Mouse (Mus musculus): ENCODE data around the gene Gpr61.

The Gpr61 gene

DNA sequence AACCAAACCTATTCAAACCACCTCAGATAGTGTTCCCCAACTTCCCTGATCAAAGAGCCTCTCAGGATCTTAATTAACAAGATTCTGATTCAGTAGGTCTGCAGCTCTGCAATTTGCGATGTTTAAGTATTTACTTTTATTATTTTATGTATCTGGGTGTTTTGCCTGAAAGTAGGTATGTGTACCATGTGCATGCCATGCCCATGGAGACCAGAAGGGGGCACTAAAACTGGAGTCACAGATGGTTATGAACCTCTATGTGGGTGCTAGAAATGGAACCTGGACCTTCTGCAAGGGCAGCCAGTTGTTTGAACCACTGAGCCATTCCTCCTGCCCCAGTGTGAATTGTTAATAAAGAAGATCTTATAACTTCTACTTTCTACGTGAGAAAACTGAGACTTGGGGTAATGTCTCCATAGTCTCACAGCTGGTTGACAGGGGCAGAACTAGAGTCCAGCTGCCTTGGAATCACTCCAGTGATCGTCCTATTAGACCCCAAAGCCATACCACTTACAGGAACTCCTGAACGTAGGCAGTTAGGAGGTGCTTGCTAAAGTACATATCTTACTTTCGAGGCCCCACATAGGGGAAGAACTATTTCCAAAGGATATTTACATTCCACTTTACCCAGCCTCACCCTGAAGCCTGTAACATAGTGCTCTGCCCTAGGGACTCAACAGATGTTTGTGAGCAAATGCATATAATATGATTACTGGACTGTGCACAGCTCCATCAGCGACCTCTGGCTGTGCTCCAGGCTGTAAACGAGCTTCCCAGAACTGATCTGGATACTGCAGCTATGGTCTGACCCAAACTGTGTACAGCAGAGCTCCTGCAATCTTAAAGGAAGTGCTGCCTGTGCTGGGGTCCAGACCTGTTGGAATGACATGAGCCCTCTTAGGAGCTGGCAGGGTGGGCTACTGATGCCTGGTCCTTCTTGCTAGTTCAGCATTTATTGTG is 24.4 kb upstream of the Gpr61 start:
- no peak for DNase-seq

DNA sequence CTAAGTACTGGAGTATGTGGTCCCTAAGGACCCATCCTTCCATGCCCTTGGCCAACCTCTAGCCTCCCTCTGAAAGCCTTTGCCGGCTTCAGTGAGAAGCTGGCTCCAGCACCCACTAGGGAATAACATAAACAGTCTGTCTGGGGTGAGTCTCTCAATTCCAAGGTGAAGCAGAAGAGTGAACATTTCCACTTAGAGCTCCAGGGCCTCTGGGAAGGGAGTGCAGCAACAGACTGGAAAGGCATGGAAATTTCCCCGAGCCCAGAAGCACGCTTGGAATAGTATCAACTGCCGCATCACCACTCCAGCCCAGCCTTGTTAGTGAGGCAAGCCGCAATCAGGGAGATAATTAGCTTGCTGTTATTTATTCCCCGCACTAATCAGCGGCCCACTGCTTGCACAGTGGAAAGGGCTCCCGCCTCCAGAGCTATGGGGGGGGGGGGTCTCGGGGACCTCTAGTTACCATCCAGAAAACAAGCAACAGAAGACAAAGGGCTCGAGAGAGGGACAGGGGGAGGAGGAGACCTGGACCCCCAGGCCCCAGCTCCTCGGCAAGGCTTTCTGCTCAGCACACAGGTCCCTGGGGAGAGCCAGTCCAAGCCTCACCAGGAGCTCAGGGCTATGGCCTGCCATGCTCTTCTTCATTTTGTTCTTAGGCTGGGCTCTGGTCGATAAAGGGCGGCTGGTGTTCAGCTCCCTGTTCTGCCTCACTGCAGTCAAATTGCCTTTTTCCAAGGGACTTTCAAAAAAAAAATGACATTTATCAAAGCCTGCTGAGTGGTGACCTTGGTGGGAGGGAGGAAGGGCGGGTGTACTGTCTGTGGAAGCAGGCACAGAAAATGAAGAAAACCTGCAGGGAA is 20.2 kb upstream of the Gpr61 start:
- peak; percentile 84 for DNase-seq

DNA sequence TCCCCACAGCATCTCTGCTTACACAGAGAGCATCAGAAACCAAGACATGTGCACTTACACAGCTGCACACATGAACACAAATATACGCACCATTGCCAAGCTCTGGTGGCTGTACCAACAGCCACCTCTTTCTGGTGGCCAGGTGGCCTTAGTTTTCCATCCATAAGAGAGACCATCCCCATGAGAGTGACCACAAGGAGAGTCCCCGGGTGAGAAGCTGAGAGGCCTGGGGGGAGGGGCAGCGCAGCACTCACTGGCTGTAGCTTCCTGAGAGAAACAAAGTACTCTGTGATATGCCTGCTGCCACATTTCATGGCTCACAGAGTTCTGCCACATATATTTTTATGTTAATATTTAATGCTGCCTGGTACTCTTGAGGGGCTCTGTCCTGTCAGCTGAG is 14.5 kb upstream of the Gpr61 start:
- peak; percentile 36 for DNase-seq

DNA sequence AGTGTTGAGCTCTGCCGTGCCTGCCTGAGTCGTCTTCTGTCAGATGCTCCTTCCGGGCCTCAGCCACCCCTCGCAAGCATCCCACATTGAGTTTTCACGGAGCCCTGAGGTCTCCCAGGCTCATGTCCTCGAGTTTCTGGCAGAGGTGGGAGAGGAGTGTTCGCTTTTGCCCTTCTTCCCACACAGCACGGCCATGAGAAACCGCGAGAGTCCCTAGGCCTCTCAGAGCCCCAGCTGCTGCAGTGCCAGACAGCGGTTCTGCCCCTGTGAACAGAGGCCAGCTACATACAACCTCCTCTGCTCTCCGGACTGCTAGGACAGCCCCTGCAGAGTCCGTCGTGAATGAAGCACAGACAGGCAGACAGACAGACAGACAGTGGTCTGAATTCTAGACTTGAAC is 12.8 kb upstream of the Gpr61 start:
- peak; percentile 14 for DNase-seq

DNA sequence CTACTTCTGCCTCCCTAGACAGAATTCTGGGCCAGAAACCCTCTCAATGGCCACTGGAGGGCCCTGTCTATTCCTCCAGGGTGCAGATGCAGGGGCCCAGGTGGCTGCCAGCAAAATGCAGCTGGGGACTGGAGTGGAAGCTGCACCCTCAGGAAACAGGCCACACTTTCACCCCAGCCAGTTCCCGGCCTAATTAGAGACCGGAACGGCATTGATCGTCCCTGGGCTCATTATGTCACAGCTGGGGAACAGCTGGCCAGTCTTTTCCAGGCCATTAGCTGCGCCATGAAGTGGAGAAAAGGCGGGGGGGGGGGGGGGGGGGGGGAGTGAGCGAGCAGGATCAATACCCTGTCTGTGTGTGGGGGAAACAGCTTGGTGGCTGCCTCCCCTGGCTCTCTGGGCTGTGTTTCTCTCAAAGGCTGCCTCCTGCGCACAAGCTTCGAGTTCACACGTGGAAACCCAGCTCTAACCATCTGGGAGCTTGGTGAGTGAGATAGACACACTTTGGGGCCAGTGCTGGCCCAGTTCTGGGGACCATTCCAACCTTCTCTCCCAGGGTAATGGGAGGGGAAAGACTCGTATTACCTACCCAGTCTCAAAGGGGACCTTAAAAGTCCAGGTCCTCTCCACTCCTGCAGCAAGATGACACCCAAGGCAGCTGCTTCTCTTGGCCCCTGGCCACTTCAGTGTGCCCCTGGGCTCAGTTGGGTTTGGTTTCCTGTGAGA is 12.0 kb upstream of the Gpr61 start:
- peak; percentile 91 for DNase-seq

DNA sequence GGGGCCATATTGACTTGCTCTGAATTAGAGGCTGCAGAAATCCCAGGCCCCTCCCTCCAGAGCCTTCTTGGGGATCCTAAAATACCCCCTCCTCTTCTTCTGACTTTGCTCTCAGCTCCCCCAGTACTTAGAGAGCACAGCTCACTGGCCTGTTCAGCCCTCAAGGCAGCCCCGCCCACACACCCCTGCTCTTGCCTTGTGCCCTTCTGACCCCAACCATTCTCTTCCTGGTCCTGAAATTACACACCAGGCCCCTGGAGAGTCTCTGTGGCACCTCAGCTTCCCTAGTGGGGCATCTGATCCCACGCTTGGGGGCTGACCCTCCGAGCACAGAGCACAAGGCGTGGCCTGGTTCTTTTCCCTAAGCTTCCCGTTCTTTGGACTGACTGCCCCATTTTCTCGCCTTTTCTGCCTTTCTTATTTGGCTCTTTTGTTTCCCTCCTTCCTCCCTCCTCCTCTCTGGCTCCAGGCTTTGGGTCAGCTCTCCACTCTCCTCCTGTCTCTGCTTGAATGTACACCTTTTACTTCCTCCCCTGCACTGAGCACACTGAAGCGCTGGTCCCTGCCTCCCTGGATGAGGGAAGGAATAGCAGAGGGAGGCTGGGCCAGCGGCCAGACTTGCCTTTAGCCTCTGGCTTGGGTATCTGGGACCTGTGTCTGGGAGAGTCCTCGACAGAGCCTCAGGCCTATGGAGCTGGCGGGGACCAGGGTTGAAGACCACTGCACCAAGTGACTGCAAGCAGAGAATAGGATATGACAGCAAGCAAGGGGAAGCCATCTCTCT is 11.0 kb upstream of the Gpr61 start:
- peak; percentile 50 for DNase-seq

DNA sequence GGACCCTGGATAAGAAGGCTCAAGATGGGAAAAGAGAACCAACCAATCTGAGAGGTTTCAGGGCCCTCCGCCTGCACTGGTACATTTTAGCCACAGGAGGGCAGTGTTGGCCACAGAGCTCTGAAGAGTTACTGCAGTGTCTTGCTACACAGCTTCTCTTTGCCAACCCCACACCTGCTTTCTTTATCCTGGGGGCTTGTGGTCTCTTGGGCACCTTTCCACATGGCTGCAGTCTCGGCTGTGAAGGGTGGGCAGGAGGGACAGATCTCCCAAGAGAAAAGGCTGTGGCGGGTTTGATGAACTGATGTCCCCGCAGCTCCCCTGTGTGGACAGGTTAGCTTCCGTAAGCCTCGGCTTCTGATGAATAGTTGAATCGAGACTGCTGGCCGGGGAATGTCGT is 10.1 kb upstream of the Gpr61 start:
- peak; percentile 90 for DNase-seq

DNA sequence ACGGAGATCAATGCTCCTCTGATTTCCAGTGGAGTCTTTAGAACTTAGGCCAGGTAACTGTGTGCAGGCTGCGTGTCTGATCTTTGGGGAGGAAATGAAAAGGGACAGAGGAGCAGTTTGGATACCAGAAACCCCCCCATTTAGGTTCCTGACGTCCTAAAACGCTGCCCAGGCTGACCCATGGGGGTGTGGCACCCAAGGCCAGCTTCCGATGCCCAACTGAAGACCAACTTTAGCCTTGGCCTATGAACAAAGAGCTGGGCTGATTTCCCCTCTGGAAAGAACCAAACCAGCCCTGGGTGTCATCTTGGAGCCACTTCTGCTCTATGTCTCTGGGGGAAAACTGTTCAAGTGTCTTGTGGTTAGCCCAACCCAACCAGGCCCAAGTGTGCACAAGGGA is 9.4 kb upstream of the Gpr61 start:
- DNase-seq = no peak

DNA sequence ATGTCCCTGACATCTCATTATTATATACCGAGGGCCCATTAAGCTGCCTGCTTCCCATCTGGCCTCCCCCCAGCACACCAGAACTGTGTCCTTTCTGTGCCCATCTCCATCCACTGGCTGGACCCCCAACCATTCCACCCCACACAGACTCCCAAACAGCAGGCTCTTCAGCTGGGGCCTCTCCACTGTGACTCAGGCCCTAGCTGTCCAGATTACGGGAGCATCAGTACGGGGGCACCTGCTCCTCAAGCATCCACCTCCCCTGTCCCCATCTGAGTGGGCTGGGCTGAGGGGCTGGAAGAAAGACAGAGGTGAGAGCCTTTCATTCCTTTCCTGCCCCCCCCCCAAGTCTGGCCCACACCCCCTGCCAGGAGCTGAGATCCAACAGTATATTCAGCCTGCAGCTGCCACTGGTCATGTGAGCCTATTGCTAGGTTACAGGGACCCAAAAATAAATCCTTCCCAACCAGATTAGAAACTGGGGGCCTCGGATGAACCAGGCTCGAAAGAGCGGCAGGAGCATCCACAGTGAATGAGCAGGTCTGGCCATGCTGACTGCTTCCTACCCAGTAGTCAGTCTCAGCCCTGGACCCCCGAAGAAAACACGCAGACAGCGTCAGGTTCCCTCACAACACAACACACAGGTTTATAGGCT is 3.8 kb upstream of the Gpr61 start:
- peak; percentile 51 for DNase-seq

DNA sequence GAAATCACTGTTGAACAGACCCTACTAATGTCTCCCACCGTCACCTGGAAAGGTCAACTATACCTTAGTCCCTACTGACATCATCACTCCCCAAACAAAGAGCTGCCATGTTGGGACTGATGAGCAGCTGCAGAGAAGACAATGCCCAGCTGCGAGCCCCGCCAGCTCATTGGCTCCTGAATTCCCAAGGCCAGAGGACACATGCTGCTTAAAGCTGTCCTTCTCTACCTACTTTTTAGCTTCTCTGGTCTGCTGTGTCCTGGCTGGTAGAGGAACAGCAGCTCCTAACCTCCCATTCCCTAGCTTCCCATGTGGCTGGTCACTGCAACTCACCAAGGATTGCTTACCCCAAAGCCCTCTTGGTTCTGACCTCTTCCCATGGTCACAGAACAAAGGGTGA is 2.4 kb downstream of the Gpr61 start:
- no peak for DNase-seq

DNA sequence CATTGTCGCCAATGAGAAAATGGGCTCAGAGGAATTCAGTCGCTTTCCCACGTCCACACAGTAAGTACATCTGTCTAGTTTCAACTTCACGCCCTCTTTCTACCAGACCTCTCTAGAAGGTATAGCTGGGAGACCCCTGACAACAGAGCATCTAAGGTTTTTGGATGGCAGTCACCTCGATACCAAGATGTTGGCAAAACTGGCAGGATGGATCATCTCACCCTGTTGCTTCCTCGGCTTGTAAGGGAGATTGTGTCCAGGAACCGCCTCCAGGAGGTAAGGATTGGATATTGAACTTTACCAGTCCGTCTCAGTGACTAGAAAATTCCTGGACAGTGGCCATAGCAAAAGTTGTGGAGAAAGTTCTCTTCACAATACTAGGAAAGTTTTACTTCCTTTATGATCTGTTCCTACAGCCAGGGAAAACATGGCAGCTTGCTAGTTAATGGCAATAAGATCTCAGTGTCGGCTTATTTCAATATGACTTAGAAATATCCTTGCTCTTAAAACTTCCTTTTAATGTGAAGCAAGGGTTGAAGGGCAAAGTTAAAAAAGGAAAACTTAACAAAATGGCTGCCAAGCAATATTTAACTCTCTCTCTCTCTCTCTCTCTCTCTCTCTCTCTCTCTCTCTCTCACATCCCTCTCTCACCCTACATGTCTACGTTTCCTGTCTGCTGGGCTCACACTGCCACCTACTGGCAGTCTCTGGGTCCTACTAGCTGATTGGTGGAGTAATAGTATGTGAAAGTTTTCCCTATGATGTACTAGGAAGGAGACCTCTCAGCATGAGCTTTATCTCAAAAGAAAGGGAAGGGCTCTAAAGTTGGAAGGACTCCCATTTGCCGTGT is 7.1 kb downstream of the Gpr61 start:
- peak; percentile 94 for DNase-seq

DNA sequence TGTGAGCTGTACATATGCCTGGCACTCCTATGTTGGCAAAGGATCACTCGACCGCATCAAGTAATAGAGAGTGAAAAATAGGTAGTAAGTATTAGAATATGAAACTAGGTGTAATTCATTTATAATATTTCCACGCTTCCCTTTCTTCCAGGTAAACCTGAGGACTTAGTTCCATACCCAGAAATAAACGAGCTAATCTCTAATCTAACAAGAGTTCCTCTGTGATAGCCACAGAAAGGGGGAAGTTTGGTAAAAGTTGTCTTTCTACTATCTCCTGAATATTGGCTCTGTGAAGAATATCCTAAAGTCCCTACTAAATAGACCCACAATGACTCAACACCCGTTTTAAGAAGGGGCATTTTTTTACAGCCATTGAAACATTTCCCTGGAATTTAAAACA is 8.0 kb downstream of the Gpr61 start:
- DNase-seq = no peak

DNA sequence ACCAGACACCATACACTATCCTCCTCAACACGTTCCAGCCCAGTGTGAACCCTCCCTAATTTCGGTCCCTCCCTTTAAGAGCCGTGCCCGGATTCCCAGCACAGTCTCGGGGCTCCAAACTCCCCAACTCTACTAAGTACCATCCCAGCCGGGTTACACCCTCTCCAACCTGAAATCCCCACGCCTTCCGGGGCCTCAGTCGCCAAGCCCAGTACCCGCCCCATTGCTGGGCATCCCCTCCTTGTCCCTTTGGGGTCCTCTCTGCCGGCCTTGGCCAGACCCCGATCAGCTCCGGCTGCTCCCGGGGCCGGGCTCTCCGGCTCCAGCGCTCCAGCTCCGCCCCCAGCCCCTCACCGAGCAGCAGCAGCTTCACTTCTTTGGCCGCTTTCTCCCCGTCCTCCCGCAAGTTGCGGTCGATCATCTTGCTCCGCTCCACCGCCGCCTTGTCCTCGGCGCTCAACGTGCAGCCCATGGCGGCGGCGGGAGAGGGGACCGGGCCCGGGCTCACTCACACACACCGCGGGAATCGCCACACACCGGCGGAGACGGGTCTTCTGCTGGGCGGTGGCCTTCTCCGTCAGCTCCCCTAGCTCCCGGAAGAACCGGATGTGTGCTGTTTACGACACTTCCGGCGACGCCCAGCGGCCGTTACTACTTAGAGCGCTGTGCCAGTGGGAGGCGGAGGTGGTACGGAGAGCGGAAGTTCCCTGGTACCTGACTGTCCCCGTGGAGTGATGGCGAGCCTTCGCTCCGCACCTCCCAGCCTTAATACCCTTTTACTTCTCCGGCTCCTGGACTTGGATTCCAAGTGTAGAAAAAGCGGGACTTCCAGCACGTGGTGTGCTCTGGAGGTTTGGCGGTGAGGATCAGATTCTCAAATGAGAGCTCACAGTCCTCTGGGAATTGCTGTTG is 8.9 kb downstream of the Gpr61 start, which contains the start of gene Gnai3:
Gnai3 (minus strand) TSS at position 613 of the 912 bp plus-strand sequence.
- DNase-seq = peak; percentile 96

DNA sequence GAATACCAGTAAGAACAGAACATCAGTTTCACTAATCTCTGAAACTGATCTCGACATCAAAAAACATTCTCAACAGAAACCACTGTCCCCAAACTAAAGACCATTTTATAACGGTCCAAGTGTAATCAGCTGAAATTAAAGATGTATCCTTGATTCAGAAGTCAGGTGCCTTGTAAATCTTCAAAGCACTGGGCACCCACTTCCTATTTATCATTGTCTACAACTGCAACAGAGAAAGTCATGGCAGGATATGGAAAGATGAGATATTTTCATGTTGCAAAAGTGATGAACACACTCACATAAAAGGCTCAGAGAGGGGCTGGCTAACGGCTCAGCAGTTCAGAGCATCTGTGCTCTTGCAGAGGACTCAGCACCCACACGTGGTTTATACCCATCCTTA is 13.9 kb downstream of the Gpr61 start:
- DNase-seq = no peak

DNA sequence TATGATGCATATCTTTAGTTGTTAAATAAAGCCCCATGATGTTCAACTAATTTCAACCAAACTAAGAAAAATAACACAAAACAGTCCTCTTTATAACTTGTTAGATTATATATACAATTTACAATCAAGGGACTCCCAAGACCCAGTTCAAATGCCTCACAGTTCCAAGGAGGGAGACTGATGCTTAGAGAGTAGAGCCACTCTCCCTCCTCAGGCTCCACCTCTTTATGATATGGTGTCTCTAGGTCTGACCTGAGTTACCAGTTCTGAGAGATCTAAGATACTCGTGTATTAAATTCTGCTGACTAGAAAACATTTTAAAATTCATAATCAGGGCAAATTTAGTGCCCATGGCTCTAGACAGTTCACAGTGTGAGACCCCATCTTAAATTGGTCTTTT is 15.6 kb downstream of the Gpr61 start:
- DNase-seq = no peak

DNA sequence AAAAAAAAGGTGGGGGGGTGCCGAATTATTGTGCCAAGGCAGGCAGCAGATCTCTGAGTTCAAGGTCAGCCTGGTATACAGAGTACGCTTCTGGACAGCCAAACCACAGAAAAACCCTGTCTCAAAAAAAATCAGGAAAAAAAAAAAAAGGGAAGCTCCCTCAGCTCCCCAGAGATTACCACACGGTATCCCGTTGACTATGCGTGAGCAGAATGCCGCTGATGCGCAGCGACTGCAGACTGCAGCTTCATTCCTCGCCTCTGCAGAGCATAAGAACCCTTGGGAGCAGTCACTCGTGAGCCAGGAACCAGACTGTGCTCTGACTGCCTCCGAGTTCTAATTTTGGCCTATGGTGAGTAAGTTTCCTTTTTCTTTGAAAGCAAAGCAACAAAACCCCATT is 20.0 kb downstream of the Gpr61 start:
- DNase-seq = no peak

DNA sequence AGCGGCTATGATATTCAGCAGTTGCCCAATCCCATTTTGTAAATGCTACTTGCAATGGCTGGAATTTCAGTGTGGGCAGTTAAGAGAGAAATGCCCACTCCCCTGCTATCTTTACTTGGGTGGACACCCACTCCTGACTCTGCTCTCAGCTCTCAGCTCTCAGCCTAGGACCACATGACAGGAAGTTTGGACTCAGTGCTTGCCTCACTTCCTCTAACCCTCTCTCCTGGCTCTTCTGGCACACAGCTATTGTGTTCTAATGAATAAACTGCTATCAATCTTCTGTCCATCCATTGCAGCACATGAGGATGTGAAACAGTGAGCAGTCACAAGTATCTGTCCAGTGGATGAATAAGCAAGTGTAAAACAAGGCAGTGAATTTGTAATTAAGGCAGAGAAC is 22.2 kb downstream of the Gpr61 start:
- DNase-seq = no peak

DNA sequence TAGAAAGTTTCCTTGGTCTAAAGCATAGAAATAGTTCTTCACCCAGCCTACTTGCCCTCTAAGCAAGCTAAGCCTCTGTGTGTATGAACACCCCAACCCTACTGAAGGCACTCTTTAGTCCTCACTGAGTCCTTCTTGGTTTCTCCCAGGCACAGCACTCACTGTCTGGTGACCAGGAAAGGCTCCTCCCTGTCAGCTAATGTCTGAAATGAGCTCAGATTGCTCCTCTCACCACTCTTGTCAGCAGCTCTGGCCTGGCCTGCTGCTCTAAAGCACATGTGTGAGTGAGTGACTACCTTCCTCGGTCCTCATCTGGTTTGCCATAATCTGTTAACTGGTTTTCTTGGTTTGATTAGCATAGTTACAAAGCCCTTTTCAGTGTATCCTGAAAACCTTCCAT is 22.9 kb downstream of the Gpr61 start:
- DNase-seq = no peak

DNA sequence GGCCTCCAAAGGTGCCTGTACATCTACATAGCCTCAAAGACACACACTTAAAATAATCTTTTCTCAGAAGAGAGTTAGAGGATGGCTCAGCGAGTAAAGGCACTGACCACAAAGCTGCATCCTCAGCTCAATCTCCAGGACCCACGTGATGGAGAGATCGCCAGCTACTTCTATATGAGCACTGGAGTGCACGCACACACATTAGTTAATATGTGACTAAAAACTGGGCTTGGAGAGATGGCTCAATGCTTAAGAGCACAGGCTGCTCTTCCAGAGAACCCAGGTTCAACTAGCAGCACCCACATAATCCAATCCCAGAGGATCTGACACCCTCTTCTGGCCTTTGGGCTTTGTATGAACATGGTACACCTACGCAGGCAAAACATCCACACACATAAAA is 23.5 kb downstream of the Gpr61 start:
- no peak for DNase-seq

DNA sequence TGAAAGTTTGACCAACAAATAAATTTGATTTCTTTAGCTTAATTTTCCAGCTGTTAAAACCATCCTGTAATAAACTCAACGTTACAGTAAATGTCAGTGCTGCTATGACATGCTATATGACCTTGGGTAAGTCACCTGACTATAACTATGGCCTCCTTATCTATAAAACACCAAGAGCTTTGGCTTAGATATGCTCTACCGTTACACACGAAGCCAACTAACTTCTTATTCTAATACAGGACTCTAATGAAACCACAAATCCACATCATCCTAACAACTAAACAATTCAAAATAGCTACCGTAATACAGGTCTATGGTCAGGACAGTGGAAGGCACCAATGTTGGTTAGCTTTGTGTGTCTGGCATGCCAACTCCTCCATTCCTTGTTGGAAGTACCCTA is 24.9 kb downstream of the Gpr61 start:
- DNase-seq = no peak

All from retina, postnatal 1 day (tissue).